7 mouse cellular contexts compared by ENCODE assay signal in the genomic region with DNA sequence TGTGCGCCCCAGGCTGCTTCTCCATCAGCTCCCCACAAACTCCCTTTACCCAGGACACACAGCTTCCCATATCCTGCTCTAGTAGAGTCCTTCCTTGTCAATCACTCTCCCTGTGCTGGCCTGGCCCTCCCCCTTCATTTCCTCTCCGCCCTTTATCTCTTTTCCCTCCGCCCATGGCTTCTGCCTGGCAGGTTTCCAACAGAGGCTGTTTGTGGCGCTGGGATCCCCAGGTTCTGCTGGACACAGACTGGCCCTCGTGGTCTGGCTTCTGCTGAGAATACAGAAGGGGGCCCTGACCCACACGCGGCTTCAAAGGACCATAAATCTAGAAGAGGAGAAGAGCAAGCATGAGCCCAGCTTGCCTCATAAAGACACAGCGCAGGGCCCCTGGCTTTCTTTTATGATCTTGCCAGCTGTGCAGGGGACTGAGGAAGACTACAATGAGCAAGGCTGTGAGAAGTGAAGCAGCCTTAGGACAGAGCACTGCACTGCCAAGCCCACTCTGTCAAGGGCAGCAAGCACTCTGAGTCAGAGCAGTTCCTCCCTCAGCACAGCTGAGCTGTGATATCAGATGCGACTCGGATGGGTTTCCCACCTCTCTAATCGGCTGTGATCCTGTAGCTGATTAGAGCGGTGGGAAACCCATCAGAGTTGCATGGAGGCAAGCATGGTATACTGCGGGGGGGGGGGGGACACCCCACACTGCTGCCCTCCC. TPM values are rescaled to one million over a fixed set of nuclear protein-coding genes. Genes with fewer than 3 reads are reported as not detected.
A peak's percentile ranks its signal among the peaks of the same experiment; 100 is the strongest.
DNase-seq lines count a peak whose midpoint lies in the region; ATAC-seq and TF ChIP-seq lines count a peak whose summit lies in the region.

No protein-coding gene starts in this region.

- no peak overlapping the region; the same call in 1 of the 2 replicates for H3K9ac ChIP-seq in hindbrain, embryonic 16.5 days (ENCODE audit: low read depth, low read length)
- H3K9ac ChIP-seq in liver, embryonic 12.5 days = peak overlapping the region; percentile 55

- TF ChIP-seq POLR2A in myocyte (IDR thresholded peaks at IDR 0.05; ENCODE audit: insufficient read length, low read depth) = no peak

- peaks cover 8% of the 10 kb centered on the region for H3K79me2 ChIP-seq in myocyte (ENCODE audit: control insufficient read depth, insufficient read depth)

- H3K4me2 ChIP-seq in hindbrain, embryonic 16.5 days (ENCODE audit: low read length) = no peak overlapping the region
- H3K4me2 ChIP-seq in liver, embryonic 12.5 days = peak overlapping the region; percentile 50
- H3K4me2 ChIP-seq in myocyte (ENCODE audit: low read depth) = peak overlapping the region; percentile 80

- H3K27me3 ChIP-seq in hindbrain, embryonic 16.5 days (replicated peaks; ENCODE audit: control insufficient read depth, insufficient read depth, low read length) = no peaks in the 10 kb centered on the region
- H3K27me3 ChIP-seq in liver, embryonic 12.5 days (replicated peaks) = peaks cover 24% of the 10 kb centered on the region
- H3K27me3 ChIP-seq in myocyte (ENCODE audit: control insufficient read depth, insufficient read depth, insufficient read length) = no peaks in the 10 kb centered on the region

- H3K36me3 ChIP-seq in hindbrain, embryonic 16.5 days (ENCODE audit: control insufficient read depth, insufficient read depth, low read length) = peaks cover 6% of the 10 kb centered on the region; the same call in 1 of the 2 replicates
- H3K36me3 ChIP-seq in liver, embryonic 12.5 days = 0 out of 2 replicates have a peak, but pooled peaks cover 10% of the 10 kb centered on the region
- H3K36me3 ChIP-seq in myocyte (ENCODE audit: control insufficient read depth, insufficient read depth) = no peaks in the 10 kb centered on the region

- WGBS in hindbrain, embryonic 16.5 days = 22% methylated on average over 13 of the region's 13 CpGs
- 9% methylated on average over 13 of the region's 13 CpGs for WGBS in liver, embryonic 12.5 days (ENCODE audit: insufficient replicate concordance)

- H3ac ChIP-seq in myocyte (ENCODE audit: control insufficient read depth, insufficient read length) = no peak overlapping the region

- H3K9me3 ChIP-seq in hindbrain, embryonic 16.5 days (ENCODE audit: control insufficient read depth, low read length) = no peaks in the 10 kb centered on the region
- no peaks in the 10 kb centered on the region for H3K9me3 ChIP-seq in liver, embryonic 12.5 days (replicated peaks)

- DNase-seq in Muller cell, postnatal 12 days (ENCODE audit: inconsistent ontology term) = peak; percentile 70
- peak; percentile 92 for DNase-seq in adrenal gland, postnatal 14 days
- peak; percentile 64 for DNase-seq in gastrocnemius, postnatal 10 days
- no peak for DNase-seq in cerebellum, postnatal 36 days

- no peak overlapping the region for H3K27ac ChIP-seq in hindbrain, embryonic 16.5 days (ENCODE audit: low read depth, low read length)
- peak overlapping the region; percentile 58; the same call in 1 of the 2 replicates for H3K27ac ChIP-seq in liver, embryonic 12.5 days

- H3K4me1 ChIP-seq in hindbrain, embryonic 16.5 days (ENCODE audit: control insufficient read depth, insufficient read depth, low read depth, low read length) = peaks cover 18% of the 10 kb centered on the region
- H3K4me1 ChIP-seq in liver, embryonic 12.5 days = peaks cover 40% of the 10 kb centered on the region

- peak; percentile 34; the same call in 1 of the 2 replicates for ATAC-seq in hindbrain, embryonic 16.5 days
- ATAC-seq in liver, embryonic 12.5 days = peak; percentile 62

- no peak overlapping the region for H3K4me3 ChIP-seq in hindbrain, embryonic 16.5 days (ENCODE audit: low read length)
- H3K4me3 ChIP-seq in liver, embryonic 12.5 days = no peak overlapping the region
- peak overlapping the region; percentile 29 for H3K4me3 ChIP-seq in myocyte

TF ChIP-seq in myocyte, 11 proteins besides CTCF, POLR2A, EP300 and RAD21:
- TF ChIP-seq MYOD1 (IDR thresholded peaks at IDR 0.05; ENCODE audit: control insufficient read depth in 1 of 3, insufficient read length in 2 of 3, low read depth in 2 of 3) (peak in 1 of 3 experiments; percentile 67), TCF12 (IDR thresholded peaks at IDR 0.05; ENCODE audit: insufficient read depth, poor library complexity, severe bottlenecking) (no peak), TCF3 (IDR thresholded peaks at IDR 0.05; ENCODE audit: insufficient read length, low read depth) (no peak), REST (IDR thresholded peaks at IDR 0.05; ENCODE audit: insufficient read depth, insufficient read length) (no peak), CEBPB (IDR thresholded peaks at IDR 0.05; ENCODE audit: insufficient read depth, poor library complexity, severe bottlenecking) (no peak), POLR2AphosphoS2 (IDR thresholded peaks at IDR 0.05; ENCODE audit: insufficient read length, low read depth) (no peak), MYOG (IDR thresholded peaks at IDR 0.05; ENCODE audit: control insufficient read depth in 1 of 3, insufficient read depth in 1 of 3, insufficient read length in 2 of 3, low read depth in 2 of 3) (peak in 1 of 3 experiments; percentile 81), E2F4 (IDR thresholded peaks at IDR 0.05; ENCODE audit: insufficient read depth) (no peak), SRF (IDR thresholded peaks at IDR 0.05; ENCODE audit: control insufficient read depth, insufficient read length, low read depth) (no peak)

RNA-seq across cellular contexts. Expression of a gene that starts 1.3 kb away (rescaled TPM):
- total RNA-seq in adrenal gland, postnatal 14 days (2021) = 0.23 and 0.26 TPM in 2 replicates
- under 1 TPM in 1 of 2 experiments, not detected in 1; 0.16 TPM for total RNA-seq in gastrocnemius, postnatal 10 days (2021)
- 0.86 TPM in 2 replicates for polyA plus RNA-seq in hindbrain, embryonic 16.5 days (2015; fragmentation: Nextera tagmentation; extraction: Ambion mirVana)
- 0.26 and 0.35 TPM in 2 replicates for polyA plus RNA-seq in liver, embryonic 12.5 days (2016; fragmentation: Nextera tagmentation; extraction: Ambion mirVana)
- 6.3 TPM for polyA plus RNA-seq in myocyte (2012; fragmentation: generic; extraction: Trizol)

RNA-seq across cellular contexts. Expression of a gene that starts 5.4 kb away (rescaled TPM):
- total RNA-seq in adrenal gland, postnatal 14 days (2021) = 6.7 and 35.4 TPM in 2 replicates
- total RNA-seq in gastrocnemius, postnatal 10 days (2021) = under 1 TPM in 1 of 2 experiments, not detected in 1; 0.72 TPM
- 10.9 and 16.2 TPM in 2 replicates for polyA plus RNA-seq in hindbrain, embryonic 16.5 days (2015; fragmentation: Nextera tagmentation; extraction: Ambion mirVana)
- polyA plus RNA-seq in liver, embryonic 12.5 days (2016; fragmentation: Nextera tagmentation; extraction: Ambion mirVana) = 28.5 and 31.8 TPM in 2 replicates
- polyA plus RNA-seq in myocyte (2012; fragmentation: generic; extraction: Trizol) = 90.4 TPM

RNA-seq across cellular contexts. Expression of a gene that starts 16.2 kb away (rescaled TPM):
- 71.5 and 85.1 TPM in 2 replicates for total RNA-seq in adrenal gland, postnatal 14 days (2021)
- 1 to 10 TPM; 6.8 to 8.9 TPM for total RNA-seq in gastrocnemius, postnatal 10 days (2021)
- polyA plus RNA-seq in hindbrain, embryonic 16.5 days (2015; fragmentation: Nextera tagmentation; extraction: Ambion mirVana) = 49.3 and 50.1 TPM in 2 replicates
- polyA plus RNA-seq in liver, embryonic 12.5 days (2016; fragmentation: Nextera tagmentation; extraction: Ambion mirVana) = 62.2 and 64.1 TPM in 2 replicates
- 20.7 TPM for polyA plus RNA-seq in myocyte (2012; fragmentation: generic; extraction: Trizol)

RNA-seq across cellular contexts. Expression of a gene that starts 35.4 kb away (rescaled TPM):
- 24.9 and 33.6 TPM in 2 replicates for total RNA-seq in adrenal gland, postnatal 14 days (2021)
- total RNA-seq in gastrocnemius, postnatal 10 days (2021) = 10 to 100 TPM; 13.6 to 21.8 TPM
- polyA plus RNA-seq in hindbrain, embryonic 16.5 days (2015; fragmentation: Nextera tagmentation; extraction: Ambion mirVana) = 70.4 and 75.7 TPM in 2 replicates
- 27.7 and 29.9 TPM in 2 replicates for polyA plus RNA-seq in liver, embryonic 12.5 days (2016; fragmentation: Nextera tagmentation; extraction: Ambion mirVana)
- 23.2 TPM for polyA plus RNA-seq in myocyte (2012; fragmentation: generic; extraction: Trizol)

RNA-seq across cellular contexts. Expression of a gene that starts 35.6 kb away (rescaled TPM):
- total RNA-seq in adrenal gland, postnatal 14 days (2021) = 12.7 and 17.9 TPM in 2 replicates
- 10 to 100 TPM; 11.8 to 11.9 TPM for total RNA-seq in gastrocnemius, postnatal 10 days (2021)
- 23.3 and 23.6 TPM in 2 replicates for polyA plus RNA-seq in hindbrain, embryonic 16.5 days (2015; fragmentation: Nextera tagmentation; extraction: Ambion mirVana)
- polyA plus RNA-seq in liver, embryonic 12.5 days (2016; fragmentation: Nextera tagmentation; extraction: Ambion mirVana) = 11.6 and 13.2 TPM in 2 replicates
- 17.2 TPM for polyA plus RNA-seq in myocyte (2012; fragmentation: generic; extraction: Trizol)

Comparison
In these comparisons a context has a peak if more than half of its experiments do, and no peak if none do; other contexts are left out.
1. DNase-seq: peak in Muller cell, postnatal 12 days (single experiment), adrenal gland, postnatal 14 days (single experiment) and gastrocnemius, postnatal 10 days (single experiment); none in cerebellum, postnatal 36 days (0 of 2).